Mouse (Mus musculus) brain, embryonic 14.5 days (tissue): ENCODE results near the gene Gatd1.

Experiments used
- CTCF ChIP-seq: fragments of 200-500 bp; IDR thresholded peaks from 2 replicates; pipeline ENCODE4 v1.5.1; 2012; ENCODE audit warnings: inconsistent platforms, mild to moderate bottlenecking, moderate library complexity, borderline replicate concordance; ENCODE audit not compliant: insufficient read depth, insufficient read length; ENCODE audit errors: extremely low read depth
- POLR2A ChIP-seq: fragments of 200-500 bp; IDR thresholded peaks from 2 replicates; pipeline ENCODE4 v1.6.1; 2012; ENCODE audit warnings: mild to moderate bottlenecking, inconsistent platforms, borderline replicate concordance; ENCODE audit not compliant: poor library complexity, insufficient read depth, insufficient read length, severe bottlenecking; ENCODE audit errors: extremely low read depth

- TF ChIP-seq POLR2A (no peak), CTCF (no peak)
Observed at GRCm38 (mm10) chr7:141420030-141420702, 6.2 kb upstream of the Gatd1 start.
